Mouse (Mus musculus) megakaryocyte, embryonic 14.5 days (primary cell): ENCODE data around the gene Agfg1.

Experiments
- FLI1 ChIP-seq: IDR thresholded peaks from 2 replicates; pipeline ENCODE4 v1.6.1; 2012; ENCODE audit warnings: low read length, inconsistent platforms, mixed read lengths
- GATA1 ChIP-seq: IDR thresholded peaks from 3 replicates; pipeline ENCODE4 v1.6.1; 2012; ENCODE audit warnings: mixed read lengths, low read length, inconsistent platforms, borderline replicate concordance

DNA sequence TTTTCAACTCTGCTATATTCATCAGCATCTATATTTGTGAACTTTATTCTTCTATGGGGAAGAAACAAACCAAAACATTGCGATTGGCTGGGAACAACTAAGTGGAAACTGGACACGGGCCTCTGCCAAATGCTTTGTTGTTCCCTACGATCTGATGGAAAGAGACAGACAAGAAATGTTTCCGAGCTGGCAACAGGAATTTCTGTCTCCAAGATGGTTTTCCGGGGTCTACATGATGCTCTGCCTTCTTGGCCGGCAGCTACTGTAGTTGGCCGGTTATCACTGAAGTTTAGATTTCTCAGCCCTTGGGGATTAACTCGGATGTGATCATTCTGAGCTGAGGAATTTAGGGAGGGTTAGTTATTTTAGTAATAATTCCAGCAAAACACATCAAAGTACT is 32.9 kb upstream of the Agfg1 start:
- TF ChIP-seq GATA1 (no peak), FLI1 (no peak)
